Mouse (Mus musculus) gastrocnemius, adult 2 months (tissue): ENCODE data around the gene Kat6b. TPM values are rescaled to one million over a fixed set of nuclear protein-coding genes. Genes with fewer than 3 reads are reported as not detected.
"Not testable (repeated sequence)": the region's sequence is repeated elsewhere in the genome, so short reads cannot be mapped to it uniquely, and the experiment has no call there.

Experiments used
- DNase-seq: peaks from one replicate; pipeline ENCODE4 v3.0.0; 2022
- H3K27ac ChIP-seq: fragments of 200-600 bp; 2 replicates; pipeline ENCODE4 v1.8.1; 2022; ENCODE audit warnings: mild to moderate bottlenecking
- H3K4me3 ChIP-seq: fragments of 200-600 bp; 2 replicates; pipeline ENCODE4 v1.8.1; 2022; ENCODE audit warnings: mild to moderate bottlenecking, moderate library complexity
- CTCF ChIP-seq: fragments of 200-600 bp; IDR thresholded peaks from 2 replicates; pipeline ENCODE4 v1.8.1; 2022; ENCODE audit warnings: antibody characterized with exemption, mild to moderate bottlenecking, moderate library complexity
- intact Hi-C: fragments of 180-260 bp; cut with DNase I; formaldehyde crosslinking; loops from one replicate; pipeline ENCODE4 v1.15.1; 2025
- total RNA-seq, 2 experiments: library from RNA; stranded (reverse); gene quantifications; 2 replicates each; pipeline ENCODE4 v1.2.3; 2021

Kat6b gene
- total RNA-seq, 2 experiments from 2014 or later = 22.2 to 26.0 TPM

GRCm38 (mm10) chr14:21459163-21459562, 22.1 kb upstream of the Kat6b start:
- no peak for DNase-seq
- intact Hi-C loops = no loop called here
- Histone ChIP-seq H3K27ac (no peak overlapping the region), H3K4me3 (no peak overlapping the region)
- no peak for TF ChIP-seq CTCF

- no peak for TF ChIP-seq CTCF
- intact Hi-C loops = no loop called here
- Histone ChIP-seq H3K27ac (no peak overlapping the region), H3K4me3 (no peak overlapping the region)
- DNase-seq = no peak
Measured at GRCm38 (mm10) chr14:21462398-21462797, 18.8 kb upstream of the Kat6b start.

DNA sequence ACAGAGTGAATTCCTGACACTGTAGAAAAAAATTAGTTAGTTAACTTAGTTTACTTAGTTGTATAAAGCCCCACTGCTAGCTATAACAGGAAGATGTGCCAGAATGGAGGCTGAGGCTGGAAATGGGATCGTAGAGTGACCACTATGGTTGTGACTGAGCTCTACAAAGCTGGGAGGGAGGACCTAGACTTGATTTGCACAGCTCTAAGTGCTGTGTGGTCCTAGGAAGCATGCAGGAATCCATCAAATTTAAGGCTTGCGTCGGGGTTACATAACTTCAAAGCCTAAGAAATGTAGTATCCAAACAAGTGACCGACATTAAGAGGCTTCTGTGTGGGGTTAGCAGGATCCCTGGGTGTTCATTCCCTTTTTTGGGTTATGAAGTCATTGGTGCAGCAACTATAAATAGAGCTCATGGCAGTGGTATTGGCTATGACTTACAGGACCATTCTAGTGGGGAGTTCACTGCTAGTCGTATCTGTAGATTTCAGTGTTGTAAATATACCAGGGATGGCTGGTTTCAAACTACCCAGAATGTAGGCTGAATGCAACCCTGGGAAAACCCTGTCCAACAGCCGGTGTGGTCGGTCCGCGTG, 18.0 kb upstream of the Kat6b start:
- Histone ChIP-seq H3K4me3 (no peak overlapping the region), H3K27ac (peak overlapping the region; percentile 48; the same call in 1 of the 2 replicates)
- intact Hi-C loops = no loop called here
- no peak for DNase-seq
- no peak for TF ChIP-seq CTCF

- no peak for DNase-seq
- no peak overlapping the region for H3K27ac ChIP-seq
- intact Hi-C loops = no loop called here
- H3K4me3 ChIP-seq = no peak overlapping the region
- no peak for TF ChIP-seq CTCF
Measured at GRCm38 (mm10) chr14:21470386-21470785, 10.8 kb upstream of the Kat6b start.

DNA sequence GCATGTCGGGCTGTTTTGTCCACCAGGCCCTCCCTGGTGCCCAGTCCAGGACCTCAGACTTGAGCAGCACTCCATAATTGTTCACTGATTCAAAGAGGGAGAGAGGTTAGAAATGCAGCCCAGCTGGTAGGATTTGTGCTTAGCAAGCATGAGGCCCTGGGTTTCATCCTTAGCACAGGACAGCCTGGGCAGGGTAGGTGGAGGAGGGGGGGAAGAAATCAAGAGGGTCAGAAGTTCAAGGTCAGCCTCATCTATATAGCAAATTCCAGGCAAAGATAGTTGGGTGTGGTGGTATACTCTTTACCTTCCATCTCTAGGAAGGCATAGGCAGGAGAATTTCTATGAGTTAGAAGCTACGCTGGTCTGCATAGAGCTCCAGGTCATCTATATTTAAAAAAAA, 9.3 kb upstream of the Kat6b start:
- Histone ChIP-seq H3K27ac (no peak overlapping the region), H3K4me3 (no peak overlapping the region)
- TF ChIP-seq CTCF = no peak
- no peak for DNase-seq
- intact Hi-C loops = no loop called here

DNA sequence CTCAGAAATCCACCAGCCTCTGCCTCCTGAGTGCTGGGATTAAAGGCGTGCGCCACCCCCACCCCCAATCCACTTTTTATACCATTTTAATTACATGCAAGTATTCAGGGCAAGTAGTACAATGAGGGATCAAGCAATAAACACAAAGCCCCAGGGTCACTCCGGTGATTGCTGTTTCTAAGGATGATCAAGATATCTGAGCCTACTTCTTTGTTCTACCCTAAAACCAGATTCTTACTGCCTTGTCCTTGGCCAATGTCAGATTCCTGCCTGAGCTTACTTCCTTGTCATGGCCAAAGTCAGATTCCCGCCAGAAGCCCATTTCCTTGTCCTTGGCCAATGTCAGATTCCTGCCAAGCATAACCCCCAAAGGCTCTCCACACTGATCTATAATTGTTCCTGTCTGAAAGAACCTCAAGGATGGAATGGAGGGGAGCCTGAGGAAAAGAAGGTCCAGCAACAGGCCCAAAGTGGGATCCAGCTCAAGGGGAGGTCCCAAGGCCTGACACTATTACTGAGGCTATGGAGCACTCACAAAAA, 6.6 kb upstream of the Kat6b start:
- DNase-seq, intact Hi-C loops: not testable (repeated sequence)

GRCm38 (mm10) chr14:21477181-21477580, 4.1 kb upstream of the Kat6b start:
- Histone ChIP-seq H3K4me3 (no peak overlapping the region), H3K27ac (no peak overlapping the region)
- no peak for TF ChIP-seq CTCF
- peak; percentile 46 for DNase-seq
- intact Hi-C loops = no loop called here

More for the DNA sequence above, 6.6 kb upstream of the Kat6b start:
- H3K27ac ChIP-seq, H3K4me3 ChIP-seq: not testable (repeated sequence)

DNA sequence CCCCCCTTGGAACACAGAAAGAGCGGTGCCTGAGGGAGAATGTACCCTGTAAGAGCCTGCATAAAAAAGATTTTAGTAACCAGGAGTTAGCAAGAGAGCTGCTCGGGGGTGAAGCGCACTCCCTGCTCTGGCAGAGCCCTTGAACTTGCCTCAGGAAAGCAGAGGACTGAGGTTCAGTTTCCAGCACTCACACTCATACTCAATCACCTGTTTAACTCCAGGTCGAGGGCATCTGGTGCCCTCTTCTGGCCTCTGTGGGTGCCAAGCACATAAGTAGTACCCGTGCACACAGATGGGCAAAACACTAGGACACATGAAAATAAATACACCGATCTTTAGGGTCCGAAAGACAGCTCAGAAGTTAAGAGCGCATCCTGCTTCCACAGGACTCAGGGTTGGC, 1.7 kb upstream of the Kat6b start:
- no peak for TF ChIP-seq CTCF

DNA sequence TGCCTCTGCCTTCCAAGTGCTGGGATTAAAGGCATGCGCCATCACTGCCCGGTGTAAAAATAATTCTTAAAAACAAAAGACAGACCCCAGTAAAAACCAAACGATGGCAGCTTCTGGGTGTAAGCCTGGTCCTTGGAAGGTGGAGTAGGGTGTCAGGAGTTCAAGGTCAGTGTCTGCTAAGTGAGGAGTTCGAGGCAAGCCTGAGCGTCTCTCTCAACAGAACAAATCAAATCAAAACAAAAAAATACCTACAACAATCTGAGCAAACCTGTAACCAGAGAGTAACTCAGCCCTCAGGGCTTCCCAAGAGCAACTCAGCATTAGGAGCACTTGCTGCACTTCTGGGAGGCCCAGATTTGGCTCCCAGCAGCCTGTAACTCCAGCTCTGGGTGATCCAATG, 1.0 kb upstream of the Kat6b start:
- no peak for TF ChIP-seq CTCF
- H3K4me3 ChIP-seq = no peak overlapping the region
- intact Hi-C loops = no loop called here
- no peak for DNase-seq
- H3K27ac ChIP-seq = no peak overlapping the region

More for the DNA sequence above, 1.7 kb upstream of the Kat6b start:
- no peak overlapping the region for H3K4me3 ChIP-seq
- no peak overlapping the region for H3K27ac ChIP-seq
- no peak for DNase-seq
- intact Hi-C loops = no loop called here

- intact Hi-C loops = no loop called here
- Histone ChIP-seq H3K27ac (no peak overlapping the region), H3K4me3 (no peak overlapping the region)
- no peak for DNase-seq
- TF ChIP-seq CTCF = no peak
Measured at GRCm38 (mm10) chr14:21484199-21484598, 3.0 kb downstream of the Kat6b start.

GRCm38 (mm10) chr14:21484693-21485092, 3.5 kb downstream of the Kat6b start:
- TF ChIP-seq CTCF = no peak
- Histone ChIP-seq H3K27ac (no peak overlapping the region), H3K4me3 (no peak overlapping the region)
- intact Hi-C loops = no loop called here
- no peak for DNase-seq

DNA sequence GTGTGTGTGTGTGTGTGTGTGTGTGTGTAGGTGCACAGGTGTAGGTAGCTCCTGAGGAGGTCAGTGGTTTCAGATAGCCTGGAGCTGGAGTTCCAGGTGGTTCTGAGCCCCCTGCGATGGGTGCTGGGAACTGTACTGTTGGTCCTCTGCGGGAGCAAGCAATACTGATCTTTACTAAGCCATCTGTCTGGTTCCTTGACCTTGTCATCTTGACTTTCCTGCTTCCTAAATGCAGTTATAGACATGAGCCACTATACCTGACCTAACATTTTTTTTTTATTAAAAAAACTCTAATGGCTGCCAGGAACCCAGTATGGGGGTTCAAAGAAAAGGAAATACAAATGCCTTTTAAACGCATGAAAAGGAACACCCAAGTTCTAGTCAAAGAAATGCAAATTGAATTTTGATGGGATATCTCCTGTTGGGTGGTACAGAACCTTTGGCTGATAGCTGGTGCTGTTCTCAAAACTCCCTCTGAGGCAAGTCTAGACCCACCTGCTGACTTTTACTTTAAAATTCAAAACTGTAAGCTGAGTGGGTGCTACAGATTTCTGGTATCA, 4.8 kb downstream of the Kat6b start:
- no peak overlapping the region for H3K27ac ChIP-seq
- no peak for TF ChIP-seq CTCF
- no peak for DNase-seq
- H3K4me3 ChIP-seq = no peak overlapping the region
- intact Hi-C loops = no loop called here

- H3K4me3 ChIP-seq, intact Hi-C loops, H3K27ac ChIP-seq, DNase-seq: not testable (repeated sequence)
Measured at GRCm38 (mm10) chr14:21487135-21487534, 5.9 kb downstream of the Kat6b start.

GRCm38 (mm10) chr14:21488426-21489115, 7.3 kb downstream of the Kat6b start:
- H3K27ac ChIP-seq, DNase-seq, H3K4me3 ChIP-seq, intact Hi-C loops: not testable (repeated sequence)
